In genomic region chr2:121054060-121054459, GRCm38 (mm10) we compare ENCODE assay signal across 26 mouse cellular contexts. TPM values are rescaled to one million over a fixed set of nuclear protein-coding genes. Genes with fewer than 3 reads are reported as not detected.
DNase-seq lines count a peak whose midpoint lies in the region; ATAC-seq and TF ChIP-seq lines count a peak whose summit lies in the region.
"Had no signal": no experiment of that assay in that cellular context is flagged by ENCODE, and none has a peak within 500 bp of the region (broad histone marks: within the 10 kb centered on the region; RNA-seq: fewer than 3 reads in every experiment).

No protein-coding gene starts in this region.

- no peak overlapping the region for H3K9ac ChIP-seq in liver, embryonic 15.5 days
- H3K9ac ChIP-seq in hindbrain, postnatal 0 days (replicated peaks; ENCODE audit: low read length), result no peak overlapping the region
- H3K9ac ChIP-seq: embryonic facial prominence, embryonic 12.5 days; hindbrain, embryonic 14.5 days; lung, embryonic 15.5 days; midbrain, embryonic 12.5 days had no signal

- no peaks in the 10 kb centered on the region for H3K27me3 ChIP-seq in heart, embryonic 10.5 days (ENCODE audit: insufficient read depth, poor library complexity, severe bottlenecking)
- H3K27me3 ChIP-seq in liver, embryonic 15.5 days, result peaks cover 15% of the 10 kb centered on the region; the same call in 1 of the 2 replicates
- H3K27me3 ChIP-seq in hindbrain, postnatal 0 days (ENCODE audit: insufficient read depth, low read length), result no peaks in the 10 kb centered on the region
- no peaks in the 10 kb centered on the region for H3K27me3 ChIP-seq in forebrain, embryonic 10.5 days (ENCODE audit: poor library complexity, severe bottlenecking)
- H3K27me3 ChIP-seq: embryonic facial prominence, embryonic 12.5 days; lung, embryonic 15.5 days; midbrain, embryonic 12.5 days had no signal

- no peak for TF ChIP-seq CTCF in hindbrain, postnatal 0 days (IDR thresholded peaks at IDR 0.05; ENCODE audit: low read depth)

- no peak overlapping the region for H3K27ac ChIP-seq in heart, embryonic 10.5 days
- no peak overlapping the region for H3K27ac ChIP-seq in liver, embryonic 15.5 days (replicated peaks)
- H3K27ac ChIP-seq in hindbrain, postnatal 0 days, result no peak overlapping the region
- H3K27ac ChIP-seq in forebrain, embryonic 10.5 days, result no peak overlapping the region
- H3K27ac ChIP-seq: embryonic facial prominence, embryonic 12.5 days; hindbrain, embryonic 14.5 days; limb, embryonic 10.5 days; lung, embryonic 15.5 days; macrophage; midbrain, embryonic 12.5 days had no signal

- intact Hi-C loops in heart, postnatal 25 days (cut with DNase I), result no loop called here

- WGBS in heart, embryonic 10.5 days, result 64% methylated on average over 2 of the region's 2 CpGs
- 34% methylated on average over 2 of the region's 2 CpGs for WGBS in liver, embryonic 15.5 days (ENCODE audit: insufficient replicate concordance)
- 65% methylated on average over 2 of the region's 2 CpGs for WGBS in hindbrain, postnatal 0 days
- 80% methylated on average over 2 of the region's 2 CpGs for WGBS in forebrain, embryonic 10.5 days

- H3K9me3 ChIP-seq in heart, embryonic 10.5 days, result no peaks in the 10 kb centered on the region
- no peaks in the 10 kb centered on the region for H3K9me3 ChIP-seq in liver, embryonic 15.5 days (replicated peaks)
- H3K9me3 ChIP-seq in hindbrain, postnatal 0 days (ENCODE audit: low read length), result no peaks in the 10 kb centered on the region
- no peaks in the 10 kb centered on the region for H3K9me3 ChIP-seq in forebrain, embryonic 10.5 days
- H3K9me3 ChIP-seq: embryonic facial prominence, embryonic 12.5 days; limb, embryonic 10.5 days; lung, embryonic 15.5 days; midbrain, embryonic 12.5 days had no signal

- no peak overlapping the region for H3K4me3 ChIP-seq in heart, embryonic 10.5 days
- no peak overlapping the region for H3K4me3 ChIP-seq in liver, embryonic 15.5 days (replicated peaks)
- H3K4me3 ChIP-seq in hindbrain, postnatal 0 days (ENCODE audit: low read length), result no peak overlapping the region
- H3K4me3 ChIP-seq in forebrain, embryonic 10.5 days, result no peak overlapping the region
- H3K4me3 ChIP-seq: embryonic facial prominence, embryonic 12.5 days; limb, embryonic 10.5 days; lung, embryonic 15.5 days; midbrain, embryonic 12.5 days; myocyte had no signal

- no peaks in the 10 kb centered on the region; the same call in 1 of the 2 replicates for H3K4me1 ChIP-seq in heart, embryonic 10.5 days
- peaks cover 30% of the 10 kb centered on the region for H3K4me1 ChIP-seq in liver, embryonic 15.5 days (replicated peaks)
- H3K4me1 ChIP-seq in hindbrain, postnatal 0 days (ENCODE audit: insufficient read depth, low read length), result no peaks in the 10 kb centered on the region
- no peaks in the 10 kb centered on the region for H3K4me1 ChIP-seq in forebrain, embryonic 10.5 days
- H3K4me1 ChIP-seq: embryonic facial prominence, embryonic 12.5 days; limb, embryonic 10.5 days; lung, embryonic 15.5 days; midbrain, embryonic 12.5 days had no signal

- H3K4me2 ChIP-seq in liver, embryonic 15.5 days, result no peak overlapping the region
- H3K4me2 ChIP-seq in hindbrain, postnatal 0 days (ENCODE audit: low read depth, low read length), result no peak overlapping the region
- H3K4me2 ChIP-seq: embryonic facial prominence, embryonic 12.5 days; hindbrain, embryonic 14.5 days; lung, embryonic 15.5 days; midbrain, embryonic 12.5 days had no signal

- ATAC-seq in liver, embryonic 15.5 days (ENCODE audit: insufficient read depth), result peak; percentile 56
- ATAC-seq in hindbrain, postnatal 0 days, result no peak
- ATAC-seq: intestine, embryonic 16.5 days had no signal

- H3K36me3 ChIP-seq in heart, embryonic 10.5 days, result no peaks in the 10 kb centered on the region
- H3K36me3 ChIP-seq in liver, embryonic 15.5 days (replicated peaks), result no peaks in the 10 kb centered on the region
- no peaks in the 10 kb centered on the region for H3K36me3 ChIP-seq in hindbrain, postnatal 0 days (ENCODE audit: insufficient read depth, low read length)
- H3K36me3 ChIP-seq in forebrain, embryonic 10.5 days (replicated peaks), result no peaks in the 10 kb centered on the region
- H3K36me3 ChIP-seq: embryonic facial prominence, embryonic 12.5 days; limb, embryonic 10.5 days; lung, embryonic 15.5 days; midbrain, embryonic 12.5 days had no signal

- DNase-seq in heart, embryonic 10.5 days (ENCODE audit: low spot score), result peak; percentile 14
- no peak for DNase-seq in heart, postnatal 25 days (ENCODE audit: low spot score)
- peak; percentile 17 for DNase-seq in cerebellum, adult 11 months
- DNase-seq in cerebellum, postnatal 14 days, result peak; percentile 12 to 35
- no peak for DNase-seq in hindbrain, postnatal 0 days (ENCODE audit: low spot score)
- no peak for DNase-seq in urinary bladder, postnatal 10 days (ENCODE audit: low spot score)
- DNase-seq in forebrain, embryonic 10.5 days (ENCODE audit: extremely low spot score, low spot score), result no peak
- DNase-seq: B cell, adult 2 months; gastrocnemius, postnatal 25 days; heart, postnatal 14 days; retina, postnatal 1 day; thymus, postnatal 14 days had no signal

RNA-seq across cellular contexts. Expression of gene Epb42, which starts 17.2 kb away (rescaled TPM):
- 19.1 and 21.1 TPM in 2 replicates for polyA plus RNA-seq in heart, embryonic 10.5 days (2016; fragmentation: Nextera tagmentation; extraction: Ambion mirVana)
- total RNA-seq in heart, postnatal 25 days (2021), result under 1 TPM; 0.21 to 0.95 TPM
- polyA plus RNA-seq in liver, embryonic 15.5 days (2015; fragmentation: Nextera tagmentation; extraction: Ambion mirVana), result 161 and 174 TPM in 2 replicates
- total RNA-seq in hindbrain, postnatal 0 days (2014; rRNA removed), result 0.07 and 0.73 TPM in 2 replicates
- polyA plus RNA-seq in hindbrain, postnatal 0 days (2015; fragmentation: Nextera tagmentation; extraction: Ambion mirVana), result 0.06 and 0.18 TPM in 2 replicates
- polyA plus RNA-seq in forebrain, embryonic 10.5 days (2016; fragmentation: Nextera tagmentation; extraction: Ambion mirVana), result 6.2 and 10.9 TPM in 2 replicates
- total RNA-seq: layer of hippocampus, adult 18-20 months; left cerebral cortex, adult 18-20 months had no signal
- polyA plus RNA-seq: cortical plate, adult 2 months; macrophage; myocyte had no signal

RNA-seq across cellular contexts. Expression of gene Tgm5, which starts 31.6 kb away (rescaled TPM):
- polyA plus RNA-seq in heart, embryonic 10.5 days (2016; fragmentation: Nextera tagmentation; extraction: Ambion mirVana), result not detected in 2 replicates
- total RNA-seq in heart, postnatal 25 days (2021), result not detected
- polyA plus RNA-seq in liver, embryonic 15.5 days (2015; fragmentation: Nextera tagmentation; extraction: Ambion mirVana), result not detected in 2 replicates
- 0.78 TPM in 1 of 2 replicates, not detected in the other for total RNA-seq in hindbrain, postnatal 0 days (2014; rRNA removed)
- 0.37 and 0.45 TPM in 2 replicates for polyA plus RNA-seq in hindbrain, postnatal 0 days (2015; fragmentation: Nextera tagmentation; extraction: Ambion mirVana)
- not detected in 2 replicates for polyA plus RNA-seq in forebrain, embryonic 10.5 days (2016; fragmentation: Nextera tagmentation; extraction: Ambion mirVana)
- total RNA-seq: gastrocnemius, postnatal 25 days; heart, postnatal 14 days; layer of hippocampus, adult 18-20 months; neutrophil, adult 5-6 weeks had no signal
- polyA plus RNA-seq: embryonic facial prominence, embryonic 12.5 days; intestine, embryonic 16.5 days; limb, embryonic 10.5 days; macrophage; midbrain, embryonic 12.5 days; spleen, adult 2 months had no signal

RNA-seq across cellular contexts. Expression of gene Ccndbp1, which starts 45.9 kb away (rescaled TPM):
- 33.3 and 35.3 TPM in 2 replicates for polyA plus RNA-seq in heart, embryonic 10.5 days (2016; fragmentation: Nextera tagmentation; extraction: Ambion mirVana)
- total RNA-seq in heart, postnatal 25 days (2021), result 10 to 100 TPM; 27.9 to 33.7 TPM
- 51.1 and 52.6 TPM in 2 replicates for polyA plus RNA-seq in liver, embryonic 15.5 days (2015; fragmentation: Nextera tagmentation; extraction: Ambion mirVana)
- 40.0 and 42.3 TPM in 2 replicates for total RNA-seq in hindbrain, postnatal 0 days (2014; rRNA removed)
- 76.5 and 80.2 TPM in 2 replicates for polyA plus RNA-seq in hindbrain, postnatal 0 days (2015; fragmentation: Nextera tagmentation; extraction: Ambion mirVana)
- 31.3 and 32.3 TPM in 2 replicates for polyA plus RNA-seq in forebrain, embryonic 10.5 days (2016; fragmentation: Nextera tagmentation; extraction: Ambion mirVana)

RNA-seq across cellular contexts. Expression of gene Tgm7, which starts 55.5 kb away (rescaled TPM):
- polyA plus RNA-seq in heart, embryonic 10.5 days (2016; fragmentation: Nextera tagmentation; extraction: Ambion mirVana), result not detected in 2 replicates
- not detected for total RNA-seq in heart, postnatal 25 days (2021)
- not detected in 2 replicates for polyA plus RNA-seq in liver, embryonic 15.5 days (2015; fragmentation: Nextera tagmentation; extraction: Ambion mirVana)
- not detected in 2 replicates for total RNA-seq in hindbrain, postnatal 0 days (2014; rRNA removed)
- not detected in 2 replicates for polyA plus RNA-seq in hindbrain, postnatal 0 days (2015; fragmentation: Nextera tagmentation; extraction: Ambion mirVana)
- not detected in 2 replicates for polyA plus RNA-seq in forebrain, embryonic 10.5 days (2016; fragmentation: Nextera tagmentation; extraction: Ambion mirVana)
- total RNA-seq: gastrocnemius, postnatal 25 days; heart, postnatal 14 days; neutrophil, adult 5-6 weeks had no signal
- polyA plus RNA-seq: embryonic facial prominence, embryonic 12.5 days; hindbrain, embryonic 14.5 days; limb, embryonic 10.5 days; macrophage; midbrain, embryonic 12.5 days; myocyte; spleen, adult 2 months had no signal

Comparison
In these comparisons a context has a peak if more than half of its experiments do, and no peak if none do; other contexts are left out.
1. DNase-seq: peak in heart, embryonic 10.5 days (single experiment), cerebellum, adult 11 months (single experiment) and cerebellum, postnatal 14 days (2 of 2); none in heart, postnatal 25 days (single experiment), hindbrain, postnatal 0 days (single experiment), urinary bladder, postnatal 10 days (single experiment) and forebrain, embryonic 10.5 days (single experiment).